Mouse (Mus musculus): ENCODE data around the gene Crtam. TPM values are rescaled to one million over a fixed set of nuclear protein-coding genes. Genes with fewer than 3 reads are reported as not detected.

The Crtam gene
- total RNA-seq, 2 experiments from 2014 or later = 0.40 to 0.45 TPM

DNA sequence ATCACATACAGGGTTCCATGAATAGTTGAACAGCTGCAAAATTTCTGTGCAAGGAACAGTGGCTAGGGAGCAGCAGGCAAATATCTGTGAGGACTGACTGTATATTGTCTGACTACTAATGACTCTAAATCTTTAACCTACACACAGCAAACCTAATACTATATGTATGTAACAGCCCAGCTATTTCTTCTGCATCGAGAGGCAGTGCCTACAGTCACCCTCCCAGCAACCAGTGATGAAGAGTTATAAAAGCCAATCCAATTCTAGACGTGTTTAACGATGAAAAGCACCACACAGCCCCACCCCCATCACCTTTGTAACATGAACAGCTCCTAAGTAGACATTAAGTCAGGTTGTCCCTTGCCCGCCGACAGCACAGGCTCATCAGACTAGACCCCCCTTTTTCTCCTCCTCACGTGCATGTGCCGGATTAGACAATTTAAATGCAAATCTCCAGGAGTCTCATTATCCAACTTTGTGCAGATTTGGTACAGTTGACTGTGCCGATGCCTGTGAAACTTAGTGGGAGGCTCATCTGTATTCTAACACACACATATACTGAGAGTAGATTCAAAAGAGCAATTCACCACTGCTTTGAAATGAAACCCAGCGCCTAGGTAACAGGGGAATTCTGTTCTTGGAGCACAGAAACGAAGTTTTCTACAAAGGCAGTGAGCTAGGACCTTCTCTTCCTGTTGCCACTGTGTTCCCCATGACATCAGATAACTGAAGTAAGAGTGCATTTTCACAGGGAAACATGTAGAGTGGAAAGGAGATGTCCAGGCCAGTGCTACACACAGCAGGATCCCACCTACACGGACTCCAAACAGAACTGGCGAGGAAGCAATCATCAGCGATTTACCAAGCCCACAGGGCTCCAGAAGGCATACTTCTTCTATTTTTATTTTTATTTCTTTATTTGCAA, 7.3 kb upstream of the Crtam start:
- ATAC-seq (ENCODE audit: poor library complexity, severe bottlenecking) = no peak

GRCm38 (mm10) chr9:41007785-41008184, 3.4 kb upstream of the Crtam start:
- no peak for ATAC-seq (ENCODE audit: poor library complexity, severe bottlenecking)

DNA sequence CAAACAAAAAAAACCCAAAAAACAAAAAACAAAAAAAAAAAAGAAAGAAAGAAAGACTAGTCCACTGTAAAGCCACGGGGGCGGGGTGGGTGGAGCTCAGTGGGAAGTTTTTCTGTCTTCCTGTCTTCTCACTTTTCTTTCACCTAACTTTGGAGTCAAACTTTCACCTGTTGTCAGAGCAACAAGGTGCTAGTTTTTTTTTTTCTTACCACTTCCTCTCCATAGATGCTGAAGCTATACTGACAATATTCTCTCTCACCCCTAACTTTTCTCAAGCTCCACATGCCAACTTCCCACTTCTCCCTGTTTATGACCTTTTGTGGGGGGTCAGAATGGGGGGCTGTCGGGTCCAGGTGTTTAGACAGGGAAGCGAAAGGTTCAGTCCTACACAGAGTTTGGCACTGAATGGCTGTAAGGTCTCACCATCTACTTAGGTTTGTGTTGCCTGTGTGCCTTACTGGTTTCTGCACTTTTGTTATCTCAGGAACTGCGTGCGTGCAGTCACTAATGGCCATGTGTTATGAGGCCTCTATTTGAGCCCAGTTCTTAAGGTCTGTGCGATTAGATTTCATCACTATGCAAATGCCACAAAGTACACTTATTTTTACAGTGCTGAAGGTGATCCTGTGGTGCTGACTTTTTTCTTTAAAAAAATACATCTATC, 7.2 kb downstream of the Crtam start:
- no peak for ATAC-seq (ENCODE audit: poor library complexity, severe bottlenecking)

- peak; percentile 33 for ATAC-seq (ENCODE audit: poor library complexity, severe bottlenecking)
These were observed 10.4 kb downstream of the Crtam start for GRCm38 (mm10) chr9:40994075-40994474.

DNA sequence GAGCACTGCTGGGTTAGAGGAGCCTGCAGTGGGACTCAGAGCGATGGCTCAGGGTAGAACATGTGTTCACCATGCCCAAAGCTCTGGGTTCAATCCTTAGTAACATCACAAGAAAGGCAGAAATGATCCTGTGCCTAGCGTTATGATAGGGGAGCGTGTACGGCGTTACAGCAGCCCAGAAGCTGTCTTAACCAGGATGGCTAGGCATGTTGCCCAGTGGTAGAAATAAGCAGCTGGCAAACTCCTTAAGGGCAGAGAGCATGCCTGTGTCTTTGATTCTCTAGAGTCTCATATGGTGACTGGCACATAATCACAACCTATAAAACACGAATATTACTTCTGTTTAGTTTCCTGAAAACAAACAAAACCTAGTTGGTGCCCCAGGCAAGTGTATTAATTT, 12.9 kb downstream of the Crtam start:
- no peak for ATAC-seq (ENCODE audit: poor library complexity, severe bottlenecking)

DNA sequence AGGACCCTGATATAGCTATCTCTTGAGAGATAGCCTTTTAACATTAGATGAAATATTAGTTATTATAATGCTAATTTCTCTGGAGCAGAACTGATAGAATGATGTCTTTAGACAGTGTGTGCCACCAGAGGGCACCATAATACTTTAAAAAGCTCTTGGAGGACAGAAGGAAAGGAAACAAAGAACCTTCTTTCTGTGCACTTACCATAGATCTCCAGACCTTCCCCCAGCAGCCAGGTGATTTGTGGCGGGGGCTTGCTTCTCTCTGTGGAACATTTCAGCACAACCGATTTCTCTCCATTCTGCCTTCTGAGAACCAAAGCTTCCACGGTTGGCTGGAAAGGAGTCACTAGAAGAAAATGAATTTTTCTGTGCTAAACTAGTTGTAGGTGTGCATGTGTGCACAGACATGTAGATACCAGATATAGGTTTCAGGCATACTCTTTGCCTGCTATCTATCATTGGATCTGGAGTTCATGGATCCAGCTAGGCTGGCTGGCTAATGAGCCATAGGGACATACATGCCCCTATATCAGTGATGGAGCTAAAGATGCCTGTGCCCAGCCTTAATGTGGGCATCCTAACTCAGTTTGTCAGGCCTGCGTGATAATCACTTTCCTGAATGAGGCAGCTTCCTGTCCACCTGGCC, 14.4 kb downstream of the Crtam start:
- ATAC-seq (ENCODE audit: poor library complexity, severe bottlenecking) = peak; percentile 67

- no peak for ATAC-seq (ENCODE audit: poor library complexity, severe bottlenecking)
These were observed 20.1 kb downstream of the Crtam start for GRCm38 (mm10) chr9:40984313-40984712.

DNA sequence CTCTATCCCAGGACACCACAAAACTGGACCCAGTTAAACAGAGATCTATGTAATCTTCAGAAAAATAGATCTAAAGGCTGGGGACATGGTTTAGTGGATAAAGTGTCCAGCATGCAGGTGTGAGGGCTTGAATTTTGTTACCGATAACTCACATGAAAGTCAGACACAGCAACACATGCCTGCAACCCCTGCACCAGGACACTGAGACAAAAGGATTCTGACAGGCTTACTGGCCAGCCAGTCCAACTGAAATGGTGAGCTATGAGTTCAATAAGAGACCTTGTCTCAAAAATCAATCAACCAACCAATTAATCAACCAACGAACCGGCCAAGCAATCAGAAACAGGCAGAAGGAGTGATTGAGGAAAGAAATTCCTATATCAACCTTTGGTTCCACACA, 20.7 kb downstream of the Crtam start:
- no peak for ATAC-seq (ENCODE audit: poor library complexity, severe bottlenecking)

DNA sequence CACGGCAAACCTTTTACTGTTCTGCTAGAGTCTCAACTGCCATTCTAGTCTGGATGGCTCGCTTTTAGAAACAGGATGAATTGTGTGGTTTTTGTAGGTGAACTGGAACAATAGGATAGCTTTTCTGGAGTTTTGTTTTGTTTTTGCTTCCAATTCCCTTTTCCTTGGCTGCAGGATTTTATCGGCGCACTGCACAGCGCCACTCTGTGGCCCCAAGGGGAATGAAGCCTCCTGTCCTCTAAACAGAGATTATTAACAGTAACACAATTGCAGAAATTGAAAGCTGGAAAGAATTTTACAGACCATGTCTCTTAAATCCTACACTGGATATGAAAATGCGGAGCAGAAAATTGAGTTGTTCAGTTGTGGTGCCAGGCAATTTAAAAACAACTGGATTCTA, 21.9 kb downstream of the Crtam start:
- 0 out of 2 replicates have a peak, but pooled peaks have one; percentile 30 for ATAC-seq (ENCODE audit: poor library complexity, severe bottlenecking)

- ATAC-seq (ENCODE audit: poor library complexity, severe bottlenecking) = peak; percentile 99
These were observed 30.2 kb downstream of the Crtam start for GRCm38 (mm10) chr9:40974042-40974801.

GRCm38 (mm10) chr9:40964418-40964714, 40.1 kb downstream of the Crtam start:
- ATAC-seq (ENCODE audit: poor library complexity, severe bottlenecking) = no peak

GRCm38 (mm10) chr9:40963586-40964417, 40.6 kb downstream of the Crtam start, which contains the start of gene Jhy:
Jhy (minus strand) TSS chr9:40964118.
- ATAC-seq (ENCODE audit: poor library complexity, severe bottlenecking) = no peak

DNA sequence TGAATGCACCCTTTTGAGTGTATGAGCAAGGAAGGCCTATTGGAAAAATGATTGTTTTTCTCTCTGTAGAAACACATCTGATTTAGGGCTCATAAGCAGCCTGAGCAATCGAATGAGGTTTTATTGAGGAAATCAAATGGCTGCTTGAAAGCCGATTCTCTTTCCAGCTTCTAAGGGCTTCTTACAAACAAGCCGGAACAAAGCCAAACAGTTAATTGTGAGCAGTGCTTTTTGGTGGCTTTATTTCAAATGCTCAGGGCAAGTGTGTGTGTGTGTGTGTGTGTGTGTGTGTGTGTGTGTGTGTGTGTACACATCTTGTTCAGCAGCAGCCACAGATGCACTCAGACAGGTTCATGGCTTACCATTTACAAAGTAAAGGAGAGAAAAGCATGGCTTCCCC, 43.0 kb downstream of the Crtam start:
- ATAC-seq (ENCODE audit: poor library complexity, severe bottlenecking) = no peak

- no peak for ATAC-seq (ENCODE audit: poor library complexity, severe bottlenecking)
These were observed 55.3 kb downstream of the Crtam start for GRCm38 (mm10) chr9:40949039-40949615.

GRCm38 (mm10) chr9:40948473-40948872, 56.0 kb downstream of the Crtam start:
- no peak for ATAC-seq (ENCODE audit: poor library complexity, severe bottlenecking)

DNA sequence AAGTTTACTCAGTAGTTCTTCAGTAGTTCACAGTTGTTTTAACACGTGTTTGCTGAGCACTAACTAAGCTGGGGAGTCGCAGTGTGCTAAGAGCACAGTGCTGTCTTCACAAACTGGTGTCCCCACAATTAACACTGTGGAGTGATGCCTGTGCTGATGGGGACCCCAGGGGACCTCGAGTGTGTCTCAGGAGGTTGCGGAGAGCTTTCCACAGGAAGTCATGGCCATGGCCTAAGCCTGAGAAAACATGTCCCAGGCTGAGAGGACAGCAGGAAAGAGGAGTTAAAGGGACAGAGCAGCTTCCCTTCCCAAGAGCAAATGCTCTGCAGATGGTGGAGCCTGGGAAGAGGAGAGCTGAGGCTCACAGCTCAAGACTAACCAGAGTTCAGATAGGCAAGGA, 57.3 kb downstream of the Crtam start:
- no peak for ATAC-seq (ENCODE audit: poor library complexity, severe bottlenecking)

DNA sequence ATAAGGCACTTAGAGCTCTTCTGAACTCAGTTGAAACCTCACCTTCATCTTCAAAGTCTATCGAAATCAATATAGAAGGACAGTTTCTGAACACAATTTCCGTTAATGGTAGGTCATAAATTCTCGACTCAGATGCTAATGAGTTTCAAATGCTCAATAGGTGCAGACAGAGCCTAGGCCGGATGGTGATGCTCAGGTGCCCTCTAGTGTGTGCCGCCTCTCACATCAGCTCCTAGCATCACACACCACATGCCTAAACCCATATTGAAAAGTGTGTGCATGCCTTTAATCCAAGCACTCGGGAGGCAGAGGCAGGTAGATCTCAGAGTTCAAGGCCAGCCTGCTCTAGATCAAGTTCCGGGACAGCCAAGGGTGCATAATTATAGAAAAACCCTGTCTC, 67.0 kb downstream of the Crtam start:
- ATAC-seq (ENCODE audit: poor library complexity, severe bottlenecking) = no peak

DNA sequence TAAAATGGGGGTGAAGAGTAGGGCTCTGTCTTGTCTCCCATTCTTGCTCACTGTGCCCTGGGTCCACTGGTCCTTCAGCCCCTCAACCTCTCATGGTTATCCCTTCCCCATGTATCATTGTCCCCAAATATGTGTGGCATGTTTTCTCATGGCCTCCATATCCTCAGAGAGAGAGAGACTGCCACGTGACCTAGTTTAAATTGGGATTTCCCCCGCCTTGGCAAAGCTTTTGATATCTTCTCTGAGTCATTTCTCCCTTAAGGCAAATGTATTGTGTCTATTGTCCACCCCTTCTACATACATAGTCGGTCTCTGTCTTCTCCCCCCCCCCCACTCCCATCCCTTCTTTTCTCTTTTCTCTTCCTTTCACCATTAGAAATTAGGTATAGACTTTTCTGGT, 71.1 kb downstream of the Crtam start:
- ATAC-seq (ENCODE audit: poor library complexity, severe bottlenecking) = no peak

DNA sequence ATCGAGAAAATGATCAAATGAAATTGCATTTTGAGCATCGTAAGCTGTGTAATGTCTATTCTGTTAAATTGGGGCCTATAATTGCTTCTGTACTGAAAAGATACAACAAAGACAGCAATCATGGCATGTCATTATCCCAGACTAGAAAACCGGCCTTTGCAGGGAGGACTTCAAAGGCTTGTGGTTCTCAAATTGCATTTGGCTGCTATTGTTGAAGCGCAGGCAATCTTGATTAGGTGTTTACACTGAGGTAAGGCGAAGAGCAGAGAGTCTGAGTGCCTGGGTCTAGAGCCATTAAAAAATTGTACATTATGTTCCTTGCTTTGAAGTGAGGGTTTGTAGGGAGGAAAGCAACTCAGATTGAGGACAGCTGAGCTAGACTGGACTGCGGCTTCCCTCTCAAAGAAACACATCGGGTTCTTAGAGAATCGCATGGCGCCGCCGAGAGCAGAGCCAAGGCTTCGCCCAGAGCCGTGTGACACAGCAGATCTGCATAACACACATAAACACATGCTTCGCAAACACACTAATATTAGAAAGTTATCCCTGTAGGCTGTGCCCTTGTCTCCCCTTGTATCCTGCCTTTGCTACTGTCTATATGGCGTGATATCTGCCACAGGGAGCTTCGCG, 77.0 kb downstream of the Crtam start:
- ATAC-seq (ENCODE audit: poor library complexity, severe bottlenecking) = no peak

All from megakaryocyte, adult 5-6 weeks (primary cell).